Mouse (Mus musculus): ENCODE data around the gene Crip3. TPM values are rescaled to one million over a fixed set of nuclear protein-coding genes. Genes with fewer than 3 reads are reported as not detected.

The Crip3 gene
- polyA plus RNA-seq, 1 experiment from 2014 or later, result not detected

GRCm38 (mm10) chr17:46444839-46445579 is 16.3 kb downstream of the Crip3 start:
- no peaks in the 10 kb centered on the region for H3K79me2 ChIP-seq (ENCODE audit: inconsistent target)
- no peak overlapping the region for H3K4me3 ChIP-seq (ENCODE audit: inconsistent target)
- 6% methylated on average over 42 of the region's 50 CpGs for WGBS (ENCODE audit: missing documents)
- no peak overlapping the region for H3K27ac ChIP-seq
- no peaks in the 10 kb centered on the region for H3K36me3 ChIP-seq (ENCODE audit: inconsistent target)

GRCm38 (mm10) chr17:46446264-46446663 is 17.5 kb downstream of the Crip3 start:
- H3K79me2 ChIP-seq (ENCODE audit: inconsistent target), result no peaks in the 10 kb centered on the region
- H3K36me3 ChIP-seq (ENCODE audit: inconsistent target), result no peaks in the 10 kb centered on the region
- 92% methylated on average over 16 of the region's 16 CpGs for WGBS (ENCODE audit: missing documents)
- H3K27ac ChIP-seq, result no peak overlapping the region
- H3K4me3 ChIP-seq (ENCODE audit: inconsistent target), result no peak overlapping the region

DNA sequence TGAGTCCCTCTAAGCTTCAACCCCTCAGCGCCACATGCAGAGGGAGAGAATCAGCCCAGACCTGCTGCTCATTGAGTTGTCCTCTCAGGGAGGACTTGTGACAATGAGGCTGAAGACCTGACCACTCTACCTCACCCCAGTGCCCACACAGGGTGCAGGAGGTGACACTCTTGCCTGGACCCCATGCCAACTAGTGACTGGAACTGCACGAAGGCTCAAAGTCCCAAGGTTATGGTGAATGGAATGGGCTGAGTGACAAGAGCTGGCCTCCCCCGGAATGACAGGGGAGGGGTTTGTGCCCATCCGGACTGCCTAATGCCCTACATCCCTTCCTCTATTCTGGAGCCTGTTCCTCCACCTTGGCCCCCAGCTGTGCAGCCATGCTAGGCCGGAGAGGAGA is 24.0 kb downstream of the Crip3 start:
- H3K4me3 ChIP-seq (ENCODE audit: inconsistent target), result no peak overlapping the region
- no peak overlapping the region for H3K27ac ChIP-seq
- WGBS (ENCODE audit: missing documents), result 66% methylated on average over 5 of the region's 5 CpGs
- no peaks in the 10 kb centered on the region for H3K36me3 ChIP-seq (ENCODE audit: inconsistent target)
- no peaks in the 10 kb centered on the region for H3K79me2 ChIP-seq (ENCODE audit: inconsistent target)

DNA sequence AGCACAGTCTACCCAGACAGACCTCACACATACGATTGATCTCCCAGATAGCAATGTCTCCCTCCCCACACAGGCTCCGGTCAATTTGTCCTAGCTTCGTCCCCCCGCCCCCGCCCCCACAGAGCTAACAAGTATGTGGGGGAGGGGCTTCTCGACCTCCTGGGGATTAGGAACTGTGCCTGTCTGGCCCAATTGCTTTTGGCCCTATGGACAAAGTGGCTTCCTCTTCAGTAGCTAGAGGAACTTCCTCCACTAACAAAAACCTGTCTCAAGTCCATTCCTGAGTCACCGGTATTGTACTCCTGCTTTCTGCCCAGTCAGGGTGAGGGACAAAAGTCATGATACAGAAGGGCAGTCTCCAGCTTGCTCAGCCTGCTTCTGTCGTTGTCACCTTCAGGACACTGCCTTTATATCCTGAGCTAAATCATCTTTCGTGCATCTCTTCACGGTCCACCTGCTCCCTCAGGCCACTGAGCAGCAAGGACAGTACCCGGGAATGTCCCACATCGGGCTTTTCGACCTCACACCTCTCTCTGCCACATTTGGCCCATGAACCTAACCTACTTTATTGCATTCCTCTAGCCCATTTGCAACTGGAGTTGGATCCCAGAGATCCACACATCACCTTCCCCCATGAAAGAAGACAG is 24.7 kb downstream of the Crip3 start:
- WGBS (ENCODE audit: missing documents), result 11% methylated on average over 13 of the region's 13 CpGs
- Histone ChIP-seq H3K4me3 (ENCODE audit: inconsistent target) (no peak overlapping the region), H3K36me3 (ENCODE audit: inconsistent target) (no peaks in the 10 kb centered on the region), H3K79me2 (ENCODE audit: inconsistent target) (no peaks in the 10 kb centered on the region), H3K27ac (no peak overlapping the region)

DNA sequence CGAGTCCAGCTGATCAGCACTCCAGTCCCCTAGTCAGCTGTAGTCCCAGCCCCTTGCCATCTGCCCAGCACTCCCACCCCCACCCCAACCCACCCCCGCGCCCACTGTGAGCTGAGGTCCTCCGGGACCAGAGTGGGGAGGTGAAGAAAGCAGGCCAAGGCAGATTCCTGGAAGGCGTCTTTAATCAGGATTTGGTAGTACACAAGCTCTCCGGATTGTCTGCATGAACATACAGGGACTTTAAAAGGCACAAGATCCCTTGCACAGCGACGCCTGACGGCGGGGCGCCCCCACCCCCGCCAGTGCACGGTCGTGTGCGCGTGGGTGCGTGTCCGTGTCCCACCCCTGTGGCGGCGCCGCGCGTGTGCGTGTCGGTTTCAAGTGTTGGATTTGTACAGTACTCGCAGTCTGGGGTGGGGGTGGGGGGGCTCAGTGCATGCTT is 25.3 kb downstream of the Crip3 start:
- no peak overlapping the region for H3K27ac ChIP-seq
- no peaks in the 10 kb centered on the region for H3K36me3 ChIP-seq (ENCODE audit: inconsistent target)
- H3K79me2 ChIP-seq (ENCODE audit: inconsistent target), result no peaks in the 10 kb centered on the region
- H3K4me3 ChIP-seq (ENCODE audit: inconsistent target), result no peak overlapping the region
- WGBS (ENCODE audit: missing documents), result 5% methylated on average over 26 of the region's 26 CpGs

DNA sequence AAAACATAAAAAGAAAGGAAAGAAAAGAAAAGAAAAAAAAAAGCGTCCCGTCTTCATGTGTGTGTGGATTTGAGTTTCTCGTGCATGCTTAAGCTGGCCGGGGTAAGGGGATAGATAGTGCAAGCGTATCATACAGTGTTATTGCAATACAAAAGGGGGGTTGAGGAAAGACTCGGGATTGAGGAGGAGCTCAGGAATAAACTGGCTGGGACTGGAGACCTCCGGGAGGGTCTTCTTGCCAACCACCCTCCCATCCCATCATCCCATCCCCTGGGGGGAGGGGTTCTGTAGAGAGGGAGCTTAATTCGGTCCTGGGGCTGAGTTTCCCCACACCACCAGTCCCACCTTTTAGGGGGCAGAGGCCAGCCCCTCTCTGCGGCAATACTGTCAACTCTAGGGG is 25.8 kb downstream of the Crip3 start:
- Histone ChIP-seq H3K79me2 (ENCODE audit: inconsistent target) (no peaks in the 10 kb centered on the region), H3K27ac (no peak overlapping the region), H3K36me3 (ENCODE audit: inconsistent target) (no peaks in the 10 kb centered on the region), H3K4me3 (ENCODE audit: inconsistent target) (no peak overlapping the region)
- 5% methylated on average over 9 of the region's 9 CpGs for WGBS (ENCODE audit: missing documents)

GRCm38 (mm10) chr17:46455110-46455691 is 26.5 kb downstream of the Crip3 start:
- no peak overlapping the region for H3K4me3 ChIP-seq (ENCODE audit: inconsistent target)
- WGBS (ENCODE audit: missing documents), result 1% methylated on average over 33 of the region's 33 CpGs
- no peak overlapping the region for H3K27ac ChIP-seq
- H3K79me2 ChIP-seq (ENCODE audit: inconsistent target), result no peaks in the 10 kb centered on the region
- no peaks in the 10 kb centered on the region for H3K36me3 ChIP-seq (ENCODE audit: inconsistent target)

- Histone ChIP-seq H3K36me3 (ENCODE audit: inconsistent target) (no peaks in the 10 kb centered on the region), H3K79me2 (ENCODE audit: inconsistent target) (no peaks in the 10 kb centered on the region), H3K27ac (no peak overlapping the region), H3K4me3 (ENCODE audit: inconsistent target) (no peak overlapping the region)
- WGBS (ENCODE audit: missing documents), result 10% methylated on average over 10 of the region's 10 CpGs
These were observed 29.1 kb downstream of the Crip3 start for GRCm38 (mm10) chr17:46457791-46458190.

DNA sequence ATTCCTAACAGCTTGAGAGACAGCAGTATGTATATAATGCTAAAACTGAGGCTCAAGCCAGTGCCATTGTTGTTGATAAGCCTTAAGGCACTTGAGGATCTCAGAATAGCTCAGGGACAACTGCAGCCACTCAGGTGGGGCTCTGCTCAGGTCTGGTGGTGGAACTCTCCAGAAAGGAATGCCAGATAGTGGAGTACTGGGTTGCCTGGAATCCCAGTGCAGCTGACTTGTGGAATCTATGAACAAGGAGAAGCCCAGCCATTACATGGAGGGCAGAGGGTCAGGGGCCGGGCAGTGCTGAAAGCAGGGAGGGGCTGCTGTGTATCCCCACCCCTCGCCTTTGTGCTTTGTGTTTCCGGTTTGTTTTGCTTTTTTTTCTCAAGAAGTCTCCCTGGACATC is 29.7 kb downstream of the Crip3 start:
- Histone ChIP-seq H3K4me3 (ENCODE audit: inconsistent target) (no peak overlapping the region), H3K79me2 (ENCODE audit: inconsistent target) (no peaks in the 10 kb centered on the region), H3K36me3 (ENCODE audit: inconsistent target) (no peaks in the 10 kb centered on the region), H3K27ac (no peak overlapping the region)
- 60% methylated on average over 3 of the region's 3 CpGs for WGBS (ENCODE audit: missing documents)

GRCm38 (mm10) chr17:46460673-46461072 is 31.9 kb downstream of the Crip3 start:
- 2% methylated on average over 31 of the region's 32 CpGs for WGBS (ENCODE audit: missing documents)
- Histone ChIP-seq H3K27ac (no peak overlapping the region), H3K4me3 (ENCODE audit: inconsistent target) (no peak overlapping the region), H3K36me3 (ENCODE audit: inconsistent target) (no peaks in the 10 kb centered on the region), H3K79me2 (ENCODE audit: inconsistent target) (no peaks in the 10 kb centered on the region)

GRCm38 (mm10) chr17:46461347-46461746 is 32.6 kb downstream of the Crip3 start:
- Histone ChIP-seq H3K27ac (no peak overlapping the region), H3K36me3 (ENCODE audit: inconsistent target) (no peaks in the 10 kb centered on the region), H3K79me2 (ENCODE audit: inconsistent target) (no peaks in the 10 kb centered on the region), H3K4me3 (ENCODE audit: inconsistent target) (no peak overlapping the region)
- WGBS (ENCODE audit: missing documents), result 13% methylated on average over 8 of the region's 8 CpGs

- no peak overlapping the region for H3K27ac ChIP-seq
- H3K4me3 ChIP-seq (ENCODE audit: inconsistent target), result no peak overlapping the region
- H3K79me2 ChIP-seq (ENCODE audit: inconsistent target), result no peaks in the 10 kb centered on the region
- 94% methylated on average over 5 of the region's 5 CpGs for WGBS (ENCODE audit: missing documents)
- H3K36me3 ChIP-seq (ENCODE audit: inconsistent target), result no peaks in the 10 kb centered on the region
These were observed 33.5 kb downstream of the Crip3 start for GRCm38 (mm10) chr17:46462226-46462625.

DNA sequence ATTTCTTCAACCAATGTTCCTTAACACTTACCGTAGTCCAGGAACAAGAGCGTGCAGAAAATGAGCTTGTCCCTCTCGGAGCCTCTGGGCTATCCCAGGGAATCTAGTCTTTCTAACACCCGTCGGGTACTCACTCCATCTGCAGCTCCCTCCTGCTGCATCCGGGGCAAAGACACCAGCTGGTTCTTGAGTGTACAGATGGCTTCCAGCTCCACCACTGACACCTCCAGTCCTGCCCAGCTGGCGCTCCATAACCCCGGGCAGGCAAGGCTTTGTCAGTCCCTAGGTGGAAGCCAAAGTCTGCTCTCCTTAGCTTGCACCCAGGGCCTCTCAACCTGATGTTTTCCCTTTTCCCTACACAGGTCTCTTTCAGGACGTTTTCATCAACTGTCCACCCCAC is 39.1 kb downstream of the Crip3 start:
- Histone ChIP-seq H3K27ac (no peak overlapping the region), H3K4me3 (ENCODE audit: inconsistent target) (no peak overlapping the region), H3K36me3 (ENCODE audit: inconsistent target) (no peaks in the 10 kb centered on the region), H3K79me2 (ENCODE audit: inconsistent target) (no peaks in the 10 kb centered on the region)
- WGBS (ENCODE audit: missing documents), result 89% methylated on average over 9 of the region's 9 CpGs

DNA sequence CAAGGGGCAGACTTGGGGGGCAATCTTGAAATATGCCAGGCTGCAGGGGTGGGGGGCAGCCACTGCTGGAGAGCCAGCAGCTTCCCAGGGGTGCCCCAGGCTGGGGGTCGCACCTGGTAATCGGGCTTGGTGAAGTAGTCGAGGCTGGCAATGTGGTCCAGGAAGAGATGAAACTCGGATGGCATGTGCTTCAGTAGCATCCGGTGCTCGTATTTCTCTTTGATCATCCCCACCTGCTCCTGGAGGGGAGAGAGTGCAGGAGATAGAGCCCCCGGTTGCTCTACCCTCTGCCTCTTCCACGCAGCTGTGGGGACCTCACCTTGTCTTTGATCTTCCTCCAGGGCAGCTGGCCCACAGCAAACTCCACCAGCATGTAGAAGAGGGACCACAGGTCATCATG is 47.9 kb downstream of the Crip3 start:
- 92% methylated on average over 8 of the region's 8 CpGs for WGBS (ENCODE audit: missing documents)
- H3K27ac ChIP-seq, result no peak overlapping the region
- no peaks in the 10 kb centered on the region for H3K79me2 ChIP-seq (ENCODE audit: inconsistent target)
- no peaks in the 10 kb centered on the region for H3K36me3 ChIP-seq (ENCODE audit: inconsistent target)
- H3K4me3 ChIP-seq (ENCODE audit: inconsistent target), result no peak overlapping the region

DNA sequence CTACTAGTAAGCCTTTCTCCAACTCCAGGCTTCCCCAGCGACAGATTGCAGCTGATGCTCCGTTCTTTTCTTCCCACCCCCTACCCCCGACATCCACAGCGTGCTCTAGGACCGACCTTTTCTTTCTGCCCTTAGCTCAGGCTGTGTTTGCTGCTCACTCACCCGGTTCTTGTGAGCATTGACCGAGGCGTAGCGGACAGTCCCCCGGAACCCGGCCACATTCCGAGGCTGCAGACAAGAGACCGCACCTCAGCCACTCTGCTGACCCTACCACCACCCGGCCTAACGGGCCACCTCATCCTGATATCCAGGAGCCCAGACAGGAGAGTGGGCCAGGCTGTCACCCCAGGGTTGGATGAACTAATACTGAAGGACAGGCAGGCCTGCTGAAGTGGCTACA is 48.6 kb downstream of the Crip3 start:
- no peak overlapping the region for H3K4me3 ChIP-seq (ENCODE audit: inconsistent target)
- no peak overlapping the region for H3K27ac ChIP-seq
- H3K79me2 ChIP-seq (ENCODE audit: inconsistent target), result no peaks in the 10 kb centered on the region
- no peaks in the 10 kb centered on the region for H3K36me3 ChIP-seq (ENCODE audit: inconsistent target)
- 94% methylated on average over 13 of the region's 15 CpGs for WGBS (ENCODE audit: missing documents)

Measured in macrophage (primary cell).